Mouse (Mus musculus): ENCODE measurements at regions not wholly inside any gene's neighbourhood (a gene's known extent, or its start where the extent isn't known, plus 50 kb on each side); places are given as distances from the start of the nearest gene placed in this dataset.

- DNase-seq: no peak
- TF ChIP-seq CTCF (conservative IDR thresholded peaks at IDR 0.05; ENCODE audit: insufficient read depth, insufficient read length, low read depth, low read length): no peak
- no peak for TF ChIP-seq POLR2A (IDR thresholded peaks at IDR 0.05; ENCODE audit: low read depth, low read length)
- Histone ChIP-seq H3K27ac (ENCODE audit: insufficient read depth, low read depth, low read length) (no peak overlapping the region), H3K36me3 (ENCODE audit: control insufficient read depth, insufficient read depth, low read length) (no peaks in the 10 kb centered on the region), H3K4me1 (ENCODE audit: control insufficient read depth, insufficient read depth, low read length) (no peaks in the 10 kb centered on the region), H3K4me3 (ENCODE audit: insufficient read depth, low read depth, low read length) (no peak overlapping the region), H3K27me3 (replicated peaks; ENCODE audit: control insufficient read depth, insufficient read depth, low read length) (no peaks in the 10 kb centered on the region)
- WGBS: 64% methylated on average over 2 of the region's 2 CpGs
Measured at GRCm38 (mm10) chr13:30452126-30452525, 93.0 kb downstream of the Uqcrfs1 start.

GRCm38 (mm10) chr13:30448895-30449294 is 96.3 kb downstream of the Uqcrfs1 start:
- no peak overlapping the region for H3K4me3 ChIP-seq (ENCODE audit: insufficient read depth, low read depth, low read length)
- no peaks in the 10 kb centered on the region for H3K36me3 ChIP-seq (ENCODE audit: control insufficient read depth, insufficient read depth, low read length)
- H3K4me1 ChIP-seq (ENCODE audit: control insufficient read depth, insufficient read depth, low read length): no peaks in the 10 kb centered on the region
- no peak for TF ChIP-seq POLR2A (IDR thresholded peaks at IDR 0.05; ENCODE audit: low read depth, low read length)
- no peak for TF ChIP-seq CTCF (conservative IDR thresholded peaks at IDR 0.05; ENCODE audit: insufficient read depth, insufficient read length, low read depth, low read length)
- no peaks in the 10 kb centered on the region for H3K27me3 ChIP-seq (replicated peaks; ENCODE audit: control insufficient read depth, insufficient read depth, low read length)
- WGBS: 65% methylated on average over 4 of the region's 4 CpGs
- DNase-seq: no peak
- no peak overlapping the region for H3K27ac ChIP-seq (ENCODE audit: insufficient read depth, low read depth, low read length)
